Mouse (Mus musculus) heart, postnatal 0 days (tissue): ENCODE results near the gene Fam171b. TPM values are rescaled to one million over a fixed set of nuclear protein-coding genes. Genes with fewer than 3 reads are reported as not detected.

ENCODE experiments used
- ATAC-seq: fragments of 200-750 bp; cut with Nextera tagmentation; 2 replicates; pipeline ENCODE4 v1.8.0; 2017; ENCODE audit warnings: low read depth, moderate number of reproducible peaks, moderate library complexity; ENCODE audit not compliant: insufficient read depth
- DNase-seq: peaks from one replicate; pipeline ENCODE4 v3.0.0-alpha.2; 2016; ENCODE audit warnings: low spot score
- H3K27ac ChIP-seq: fragments of 300-500 bp; sonication (generic); 2 replicates; pipeline ENCODE4 v1.5.1; 2014; ENCODE audit warnings: low read depth, mild to moderate bottlenecking
- H3K27me3 ChIP-seq: fragments of 300-500 bp; sonication (generic); 2 replicates; pipeline ENCODE4 v1.6.1; 2014; ENCODE audit warnings: low read length, mixed read lengths; ENCODE audit not compliant: control insufficient read depth, insufficient read depth
- H3K36me3 ChIP-seq: fragments of 300-500 bp; sonication (generic); replicated peaks from 2 replicates; pipeline ENCODE4 v1.6.1; 2014; ENCODE audit warnings: low read length, mixed read lengths; ENCODE audit not compliant: control insufficient read depth, insufficient read depth
- H3K4me1 ChIP-seq: fragments of 300-500 bp; sonication (generic); 2 replicates; pipeline ENCODE4 v1.6.1; 2014; ENCODE audit warnings: antibody characterized with exemption; ENCODE audit not compliant: control insufficient read depth, insufficient read depth
- H3K4me2 ChIP-seq: fragments of 300-500 bp; sonication (generic); 2 replicates; pipeline ENCODE4 v1.6.1; 2014; ENCODE audit warnings: low read depth, mild to moderate bottlenecking, low read length, moderate library complexity
- H3K4me3 ChIP-seq: fragments of 300-500 bp; sonication (generic); 2 replicates; pipeline ENCODE4 v1.5.1; 2014; ENCODE audit warnings: low read depth, low read length
- H3K9ac ChIP-seq: fragments of 300-500 bp; sonication (generic); replicated peaks from 2 replicates; pipeline ENCODE4 v1.6.1; 2014; ENCODE audit warnings: low read depth, low read length, mixed read lengths
- H3K9me3 ChIP-seq: fragments of 300-500 bp; sonication (generic); replicated peaks from 2 replicates; pipeline ENCODE4 v1.6.1; 2016; ENCODE audit warnings: low read length; ENCODE audit not compliant: control insufficient read depth
- CTCF ChIP-seq: IDR thresholded peaks from 2 replicates; pipeline ENCODE4 v1.5.1; 2016; ENCODE audit warnings: antibody characterized with exemption, control low read depth, low read depth
- EP300 ChIP-seq: IDR thresholded peaks from 2 replicates; pipeline ENCODE4 v1.6.1; 2016; ENCODE audit warnings: antibody characterized with exemption, low read depth
- WGBS: fragments of 180-500 bp; shearing (Covaris S2); extraction: QIAGEN DNeasy Blood & Tissue Kit; methylation state at CpG from one replicate; pipeline ENCODE4 v1.1.7; 2014; 5-methylcytosine and 5-hydroxymethylcytosine counted together
- polyA plus RNA-seq: library from polyadenylated mRNA; unstranded; fragments of >200 nt; fragmentation: Nextera tagmentation; extraction: Ambion mirVana; gene quantifications from 2 replicates; pipeline ENCODE4 v1.2.1, GENCODE M21; 2015
- total RNA-seq: library from RNA; depleted of rRNA; stranded (reverse); fragments of >200 nt; gene quantifications from 2 replicates; pipeline ENCODE4 v1.2.3, GENCODE M21; 2014; ENCODE audit warnings: low replicate concordance; rRNA removed

Fam171b gene
- total and polyA plus RNA-seq, 2 experiments from 2014 or later = 0.19 to 0.55 TPM

GRCm38 (mm10) chr2:83901896-83902540 lies 89.6 kb downstream of the Fam171b start:
- Histone ChIP-seq H3K27me3 (no peaks in the 10 kb centered on the region), H3K4me1 (no peaks in the 10 kb centered on the region), H3K36me3 (no peaks in the 10 kb centered on the region), H3K9ac (no peak overlapping the region), H3K9me3 (no peaks in the 10 kb centered on the region), H3K4me2 (no peak overlapping the region), H3K27ac (no peak overlapping the region), H3K4me3 (no peak overlapping the region)
- 48% methylated on average over 2 of the region's 2 CpGs for WGBS
- DNase-seq = no peak
- ATAC-seq = no peak
- TF ChIP-seq CTCF = no peak
- no peak for TF ChIP-seq EP300

- Histone ChIP-seq H3K4me1 (no peaks in the 10 kb centered on the region), H3K4me3 (no peak overlapping the region), H3K36me3 (no peaks in the 10 kb centered on the region), H3K27me3 (no peaks in the 10 kb centered on the region), H3K4me2 (no peak overlapping the region), H3K9ac (no peak overlapping the region), H3K27ac (no peak overlapping the region), H3K9me3 (no peaks in the 10 kb centered on the region)
- DNase-seq = no peak
- TF ChIP-seq CTCF = no peak
- TF ChIP-seq EP300 = no peak
- no peak for ATAC-seq
- WGBS = 68% methylated on average over 2 of the region's 2 CpGs
These were observed 117.1 kb downstream of the Fam171b start for GRCm38 (mm10) chr2:83929478-83930088.

Other genes starting within 250 kb of the Fam171b start
- 18.1 and 26.4 TPM in 2 replicates for gene Zc3h15, start 168.2 kb upstream of the Fam171b start, total RNA-seq
- 83.1 and 84.4 TPM in 2 replicates for gene Zc3h15, start 168.2 kb upstream of the Fam171b start, polyA plus RNA-seq
- gene Itgav, start 88.2 kb upstream of the Fam171b start, total RNA-seq = 23.2 and 66.4 TPM in 2 replicates
- 37.4 and 42.1 TPM in 2 replicates for gene Itgav, start 88.2 kb upstream of the Fam171b start, polyA plus RNA-seq
- gene Zswim2, start 128.6 kb downstream of the Fam171b start, total RNA-seq = not detected in 2 replicates
- gene Zswim2, start 128.6 kb downstream of the Fam171b start, polyA plus RNA-seq = not detected in 2 replicates
- gene Gm13698, start 143.1 kb downstream of the Fam171b start, total RNA-seq = not detected in 2 replicates
- gene Gm13698, start 143.1 kb downstream of the Fam171b start, polyA plus RNA-seq = not detected in 2 replicates
- gene Gm13693, start 148.9 kb downstream of the Fam171b start, total RNA-seq = not detected in 2 replicates
- gene Gm13693, start 148.9 kb downstream of the Fam171b start, polyA plus RNA-seq = not detected in 2 replicates
- gene Gm13695, start 154.7 kb downstream of the Fam171b start, total RNA-seq = not detected in 2 replicates
- gene Gm13695, start 154.7 kb downstream of the Fam171b start, polyA plus RNA-seq = not detected in 2 replicates
- not detected in 2 replicates for gene Gm13696, start 160.5 kb downstream of the Fam171b start, total RNA-seq
- not detected in 2 replicates for gene Gm13696, start 160.5 kb downstream of the Fam171b start, polyA plus RNA-seq
- not detected in 2 replicates for gene Gm13694, start 166.3 kb downstream of the Fam171b start, total RNA-seq
- not detected in 2 replicates for gene Gm13694, start 166.3 kb downstream of the Fam171b start, polyA plus RNA-seq
- not detected in 2 replicates for gene Gm13697, start 172.1 kb downstream of the Fam171b start, total RNA-seq
- not detected in 2 replicates for gene Gm13697, start 172.1 kb downstream of the Fam171b start, polyA plus RNA-seq
- not detected in 2 replicates for gene Gm13691, start 177.9 kb downstream of the Fam171b start, total RNA-seq
- gene Gm13691, start 177.9 kb downstream of the Fam171b start, polyA plus RNA-seq = not detected in 2 replicates